Mouse (Mus musculus) MEL (cell line): ENCODE measurements around the gene Nell2. TPM values are rescaled to one million over a fixed set of nuclear protein-coding genes. Genes with fewer than 3 reads are reported as not detected.

ENCODE experiments used
- DNase-seq: peaks from one replicate; pipeline ENCODE4 v3.0.0; 2011; ENCODE audit warnings: low read depth, low spot score
- H3K27ac ChIP-seq: 2 replicates; pipeline ENCODE4 v1.5.1; 2012; ENCODE audit warnings: low read depth, mild to moderate bottlenecking, control low read depth, low read length, moderate library complexity; ENCODE audit not compliant: control insufficient read depth
- H3K27me3 ChIP-seq, 2 experiments: fragments of 150-350 bp in 1 of 2; sonication (generic) in 1 of 2; 2 replicates each; pipeline ENCODE4 v1.6.1; 2012; ENCODE audit warnings: low read length in 2 of 2, mild to moderate bottlenecking in 2 of 2, improper control_type of control experiment in 1 of 2, moderate library complexity in 1 of 2; ENCODE audit not compliant: insufficient read depth in 2 of 2, control insufficient read depth in 1 of 2
- H3K36me3 ChIP-seq, 2 experiments: 2 replicates each; pipeline ENCODE4 v1.6.1; 2012 to 2014; ENCODE audit warnings: low read length in 2 of 2, improper control_type of control experiment in 1 of 2, inconsistent platforms in 1 of 2, mild to moderate bottlenecking in 1 of 2; ENCODE audit not compliant: insufficient read depth in 2 of 2, control insufficient read depth in 1 of 2
- H3K4me1 ChIP-seq, 2 experiments: fragments of 150-350 bp in 1 of 2; sonication (generic) in 1 of 2; 2 replicates each; pipeline ENCODE4 v1.6.1; 2012; ENCODE audit warnings: low read length in 2 of 2, improper control_type of control experiment in 1 of 2, mild to moderate bottlenecking in 1 of 2; ENCODE audit not compliant: insufficient read depth in 2 of 2, control insufficient read depth in 1 of 2
- H3K4me3 ChIP-seq, 2 experiments: fragments of 150-350 bp in 1 of 2; sonication (generic) in 1 of 2; 2 replicates each; pipeline ENCODE4 v1.5.1; 2012; ENCODE audit warnings: low read depth in 2 of 2, low read length in 2 of 2, mild to moderate bottlenecking in 2 of 2, moderate library complexity in 2 of 2, control low read depth in 1 of 2, improper control_type of control experiment in 1 of 2; ENCODE audit not compliant: control insufficient read depth in 1 of 2, insufficient read depth in 1 of 2
- H3K79me2 ChIP-seq: 2 replicates; pipeline ENCODE4 v1.6.1; 2012; ENCODE audit warnings: mild to moderate bottlenecking, low read length, moderate library complexity; ENCODE audit not compliant: control insufficient read depth, poor library complexity, insufficient read depth
- H3K9ac ChIP-seq: 2 replicates; pipeline ENCODE4 v1.6.1; 2012; ENCODE audit warnings: low read depth, mild to moderate bottlenecking, control low read depth, low read length, moderate library complexity; ENCODE audit not compliant: control insufficient read depth, poor library complexity, severe bottlenecking
- H3K9me3 ChIP-seq: fragments of 150-350 bp; sonication (generic); replicated peaks from 2 replicates; pipeline ENCODE4 v1.6.1; 2012; ENCODE audit warnings: mild to moderate bottlenecking, low read length, improper control_type of control experiment, moderate library complexity; ENCODE audit not compliant: insufficient read depth
- E2F4 ChIP-seq: IDR thresholded peaks from 2 replicates; pipeline ENCODE4 v1.6.1; 2011; ENCODE audit warnings: low read depth, low read length, improper control_type of control experiment, borderline replicate concordance
- EP300 ChIP-seq, 2 experiments: IDR thresholded peaks; 2 replicates each; pipeline ENCODE4 v1.6.1; 2011; ENCODE audit warnings: improper control_type of control experiment in 2 of 2, low read length in 2 of 2, low read depth in 1 of 2, mild to moderate bottlenecking in 1 of 2
- ETS1 ChIP-seq: IDR thresholded peaks from 2 replicates; pipeline ENCODE4 v1.6.1; 2012; ENCODE audit warnings: low read depth, mild to moderate bottlenecking, inconsistent platforms, low read length, improper control_type of control experiment, moderate library complexity
- HCFC1 ChIP-seq: IDR thresholded peaks from 2 replicates; pipeline ENCODE4 v1.6.1; 2012; ENCODE audit warnings: low read depth, mild to moderate bottlenecking, inconsistent platforms, low read length, improper control_type of control experiment, moderate library complexity
- MAFK ChIP-seq: IDR thresholded peaks from 2 replicates; pipeline ENCODE4 v1.6.1; 2011; ENCODE audit warnings: low read depth, mild to moderate bottlenecking, low read length, improper control_type of control experiment, borderline replicate concordance
- MAX ChIP-seq: IDR thresholded peaks from 2 replicates; pipeline ENCODE4 v1.6.1; 2011; ENCODE audit warnings: low read length, improper control_type of control experiment
- MAZ ChIP-seq: IDR thresholded peaks from 2 replicates; pipeline ENCODE4 v1.6.1; 2012; ENCODE audit warnings: low read depth, mild to moderate bottlenecking, inconsistent platforms, low read length, improper control_type of control experiment
- MEF2A ChIP-seq: IDR thresholded peaks from 2 replicates; pipeline ENCODE4 v1.6.1; 2014; ENCODE audit warnings: low read depth, mild to moderate bottlenecking, inconsistent platforms, low read length, improper control_type of control experiment; ENCODE audit not compliant: poor library complexity, insufficient replicate concordance, severe bottlenecking; ENCODE audit errors: extremely low read depth
- MXI1 ChIP-seq: IDR thresholded peaks from 2 replicates; pipeline ENCODE4 v1.6.1; 2011; ENCODE audit warnings: mild to moderate bottlenecking, low read depth, low read length, improper control_type of control experiment
- MYB ChIP-seq: IDR thresholded peaks from 2 replicates; pipeline ENCODE4 v1.6.1; 2011; ENCODE audit warnings: mild to moderate bottlenecking, low read depth, low read length, improper control_type of control experiment
- MYC ChIP-seq: IDR thresholded peaks from 2 replicates; pipeline ENCODE4 v1.6.1; 2011; ENCODE audit warnings: low read depth, mild to moderate bottlenecking, low read length, improper control_type of control experiment, moderate library complexity
- POLR2A ChIP-seq, 2 experiments: IDR thresholded peaks; 2 replicates each; pipeline ENCODE4 v1.6.1; 2011 to 2012; ENCODE audit warnings: low read length in 2 of 2, mild to moderate bottlenecking in 2 of 2, control low read depth in 1 of 2, improper control_type of control experiment in 1 of 2, low read depth in 1 of 2, moderate library complexity in 1 of 2; ENCODE audit not compliant: control insufficient read depth in 1 of 2, insufficient read depth in 1 of 2, poor library complexity in 1 of 2
- POLR2AphosphoS5 ChIP-seq: IDR thresholded peaks from 2 replicates; pipeline ENCODE4 v1.6.1; 2012; ENCODE audit warnings: low read depth, borderline replicate concordance, mild to moderate bottlenecking, inconsistent platforms, low read length, moderate library complexity, mixed read lengths
- RCOR1 ChIP-seq: IDR thresholded peaks from 2 replicates; pipeline ENCODE4 v1.6.1; 2012; ENCODE audit warnings: low read depth, mild to moderate bottlenecking, inconsistent platforms, low read length, improper control_type of control experiment
- SIN3A ChIP-seq: IDR thresholded peaks from 2 replicates; pipeline ENCODE4 v1.6.1; 2012; ENCODE audit warnings: low read length, improper control_type of control experiment, inconsistent platforms
- SMC3 ChIP-seq: IDR thresholded peaks from 2 replicates; pipeline ENCODE4 v1.6.1; 2011; ENCODE audit warnings: low read depth, low read length, improper control_type of control experiment
- TAL1 ChIP-seq: IDR thresholded peaks from 2 replicates; pipeline ENCODE4 v1.6.1; 2012; ENCODE audit warnings: mild to moderate bottlenecking, inconsistent platforms, low read length, moderate library complexity, mixed read lengths
- UBTF ChIP-seq: IDR thresholded peaks from 2 replicates; pipeline ENCODE4 v1.6.1; 2012; ENCODE audit warnings: low read depth, mild to moderate bottlenecking, inconsistent platforms, low read length, improper control_type of control experiment, moderate library complexity, borderline replicate concordance; ENCODE audit not compliant: insufficient read depth
- ZC3H11A ChIP-seq: IDR thresholded peaks from 2 replicates; pipeline ENCODE4 v1.6.1; 2012; ENCODE audit warnings: low read depth, mild to moderate bottlenecking, inconsistent platforms, low read length, improper control_type of control experiment
- ZKSCAN1 ChIP-seq: IDR thresholded peaks from 2 replicates; pipeline ENCODE4 v1.6.1; 2012; ENCODE audit warnings: low read depth, mild to moderate bottlenecking, inconsistent platforms, low read length, improper control_type of control experiment, moderate library complexity
- ZMIZ1 ChIP-seq: IDR thresholded peaks from 2 replicates; pipeline ENCODE4 v1.6.1; 2012; ENCODE audit warnings: low read depth, mild to moderate bottlenecking, inconsistent platforms, low read length, improper control_type of control experiment, moderate library complexity
- polyA plus RNA-seq, 2 experiments: library from polyadenylated mRNA; stranded (reverse) in 1 of 2; unstranded in 1 of 2; fragments of >175 nt in 1 of 2; fragments of >200 nt in 1 of 2; gene quantifications; 2 replicates each; pipeline versions ENCODE4 v1.2.1 to v1.2.4; 2012; ENCODE audit warnings: low replicate concordance in 2 of 2, low read depth in 1 of 2; ENCODE audit not compliant: insufficient read length in 2 of 2, insufficient read depth in 1 of 2, missing spikeins in 1 of 2
- total RNA-seq: library from RNA; depleted of rRNA; stranded (reverse); fragments of 300-350 nt; gene quantifications from 2 replicates; pipeline ENCODE4 v1.2.3, GENCODE M21; 2012

The Nell2 gene
- total and polyA plus RNA-seq, 3 experiments, result not detected

- TF ChIP-seq TAL1 (no peak), POLR2AphosphoS5 (no peak), MYB (no peak), MEF2A (no peak), MAFK (no peak)
- no peak overlapping the region for H3K4me3 ChIP-seq
- H3K79me2 ChIP-seq, result no peaks in the 10 kb centered on the region
- H3K36me3 ChIP-seq, result no peaks in the 10 kb centered on the region
- no peaks in the 10 kb centered on the region for H3K4me1 ChIP-seq
- H3K9ac ChIP-seq, result no peak overlapping the region
- DNase-seq, result no peak
- H3K27me3 ChIP-seq, result no peaks in the 10 kb centered on the region
- H3K27ac ChIP-seq, result no peak overlapping the region
- H3K9me3 ChIP-seq, result no peaks in the 10 kb centered on the region; the same call in 1 of the 2 replicates
These were observed 243.2 kb downstream of the Nell2 start for GRCm38 (mm10) chr15:95285199-95285598.

GRCm38 (mm10) chr15:95280986-95281385 is 247.4 kb downstream of the Nell2 start:
- Histone ChIP-seq H3K4me3 (no peak overlapping the region), H3K27ac (no peak overlapping the region), H3K9ac (no peak overlapping the region), H3K36me3 (no peaks in the 10 kb centered on the region)
- no peak for TF ChIP-seq ZMIZ1
- no peak for TF ChIP-seq EP300 (IDR thresholded peaks at IDR 0.05; ENCODE audit: low read depth in 1 of 2, low read length in 2 of 2)
- TF ChIP-seq SIN3A, result no peak
- TF ChIP-seq SMC3, result no peak
- TF ChIP-seq POLR2AphosphoS5, result no peak
- TF ChIP-seq MAX, result no peak
- TF ChIP-seq HCFC1, result no peak
- TF ChIP-seq ETS1, result no peak
- TF ChIP-seq MEF2A, result no peak
- TF ChIP-seq ZKSCAN1, result no peak
- TF ChIP-seq RCOR1, result no peak
- no peak for TF ChIP-seq E2F4
- TF ChIP-seq ZC3H11A, result no peak
- TF ChIP-seq MYC, result no peak
- no peak for TF ChIP-seq MAZ
- no peak for TF ChIP-seq UBTF
- TF ChIP-seq POLR2A (IDR thresholded peaks at IDR 0.05; ENCODE audit: control insufficient read depth in 1 of 2, insufficient read depth in 1 of 2, low read depth in 1 of 2, low read length in 2 of 2, poor library complexity in 1 of 2), result no peak
- TF ChIP-seq MXI1, result no peak
- TF ChIP-seq, all 39 proteins: peak for 0
- Histone ChIP-seq H3K27me3 (no peaks in the 10 kb centered on the region), H3K79me2 (no peaks in the 10 kb centered on the region), H3K9me3 (no peaks in the 10 kb centered on the region; the same call in 1 of the 2 replicates), H3K4me1 (no peaks in the 10 kb centered on the region)
- no peak for DNase-seq
